Mouse (Mus musculus) liver, embryonic 14.5 days (tissue): ENCODE measurements around the gene Vps39.

ENCODE experiments used
- CTCF ChIP-seq: IDR thresholded peaks from 2 replicates; pipeline ENCODE4 v1.5.1; 2016; ENCODE audit warnings: antibody characterized with exemption, low read depth, control low read depth
- EP300 ChIP-seq: IDR thresholded peaks from 2 replicates; pipeline ENCODE4 v1.6.1; 2016; ENCODE audit warnings: antibody characterized with exemption, low read depth

- TF ChIP-seq CTCF (no peak), EP300 (no peak)
These were observed 69.4 kb downstream of the Vps39 start for GRCm38 (mm10) chr2:120283550-120283949.
